Mouse (Mus musculus) bone marrow macrophage, adult 2 months (primary cell): ENCODE data around the gene Smim20.

Experiments
- CTCF ChIP-seq: IDR thresholded peaks from 2 replicates; pipeline ENCODE4 v1.5.1; 2012; ENCODE audit warnings: low read depth, mild to moderate bottlenecking, low read length, moderate library complexity
- POLR2A ChIP-seq: IDR thresholded peaks from 2 replicates; pipeline ENCODE4 v1.6.1; 2012; ENCODE audit warnings: mild to moderate bottlenecking, low read depth, low read length, borderline replicate concordance

GRCm38 (mm10) chr5:53317885-53318466 lies 51.1 kb downstream of the Smim20 start:
- no peak for TF ChIP-seq POLR2A
- no peak for TF ChIP-seq CTCF
